Mouse (Mus musculus): ENCODE data around the gene Sncg. TPM values are rescaled to one million over a fixed set of nuclear protein-coding genes. Genes with fewer than 3 reads are reported as not detected.

Gene Sncg
- polyA plus RNA-seq, 1 experiment from 2014 or later = 76.8 TPM

- no peak for ATAC-seq (ENCODE audit: low read depth)
Observed at GRCm38 (mm10) chr14:34344361-34344760, 30.2 kb downstream of the Sncg start.

GRCm38 (mm10) chr14:34343078-34343477 lies 31.5 kb downstream of the Sncg start:
- H3K27me3 ChIP-seq (replicated peaks; ENCODE audit: control insufficient read depth, insufficient read depth, low read length) = no peaks in the 10 kb centered on the region
- no peaks in the 10 kb centered on the region for H3K9me3 ChIP-seq (ENCODE audit: control insufficient read depth, low read length)
- ATAC-seq (ENCODE audit: low read depth) (no peak), DNase-seq (ENCODE audit: low spot score) (no peak)
- H3K27ac ChIP-seq (replicated peaks; ENCODE audit: low read depth, low read length) = no peak overlapping the region
- no peak overlapping the region for H3K4me3 ChIP-seq (ENCODE audit: low read depth, low read length)
- no peak overlapping the region for H3K9ac ChIP-seq (ENCODE audit: low read depth, low read length)
- H3K4me2 ChIP-seq (ENCODE audit: low read depth, low read length) = no peak overlapping the region
- H3K4me1 ChIP-seq (ENCODE audit: control insufficient read depth, insufficient read depth, low read length) = no peaks in the 10 kb centered on the region
- WGBS = 87% methylated on average over 4 of the region's 4 CpGs
- peaks cover 53% of the 10 kb centered on the region for H3K36me3 ChIP-seq (ENCODE audit: control insufficient read depth, insufficient read depth, low read length)

More at GRCm38 (mm10) chr14:34344361-34344760, 30.2 kb downstream of the Sncg start:
- no peak overlapping the region for H3K4me2 ChIP-seq (ENCODE audit: low read depth, low read length)
- H3K4me1 ChIP-seq (ENCODE audit: control insufficient read depth, insufficient read depth, low read length) = no peaks in the 10 kb centered on the region
- H3K4me3 ChIP-seq (ENCODE audit: low read depth, low read length) = no peak overlapping the region
- no peak for DNase-seq (ENCODE audit: low spot score)
- H3K27me3 ChIP-seq (replicated peaks; ENCODE audit: control insufficient read depth, insufficient read depth, low read length) = no peaks in the 10 kb centered on the region
- H3K36me3 ChIP-seq (ENCODE audit: control insufficient read depth, insufficient read depth, low read length) = peaks cover 43% of the 10 kb centered on the region
- WGBS = 82% methylated on average over 5 of the region's 5 CpGs
- no peak overlapping the region for H3K27ac ChIP-seq (replicated peaks; ENCODE audit: low read depth, low read length)
- H3K9ac ChIP-seq (ENCODE audit: low read depth, low read length) = no peak overlapping the region
- no peaks in the 10 kb centered on the region for H3K9me3 ChIP-seq (ENCODE audit: control insufficient read depth, low read length)

- Histone ChIP-seq H3K27me3 (replicated peaks; ENCODE audit: control insufficient read depth, insufficient read depth, low read length) (no peaks in the 10 kb centered on the region), H3K4me1 (ENCODE audit: control insufficient read depth, insufficient read depth, low read length) (no peaks in the 10 kb centered on the region), H3K4me3 (ENCODE audit: low read depth, low read length) (no peak overlapping the region), H3K4me2 (ENCODE audit: low read depth, low read length) (no peak overlapping the region), H3K9ac (ENCODE audit: low read depth, low read length) (no peak overlapping the region), H3K36me3 (ENCODE audit: control insufficient read depth, insufficient read depth, low read length) (peaks cover 64% of the 10 kb centered on the region), H3K27ac (replicated peaks; ENCODE audit: low read depth, low read length) (no peak overlapping the region), H3K9me3 (ENCODE audit: control insufficient read depth, low read length) (no peaks in the 10 kb centered on the region)
- 75% methylated on average over 4 of the region's 4 CpGs for WGBS
- ATAC-seq (ENCODE audit: low read depth) (no peak), DNase-seq (ENCODE audit: low spot score) (no peak)
Observed at GRCm38 (mm10) chr14:34341993-34342392, 32.6 kb downstream of the Sncg start.

- no peak for ATAC-seq (ENCODE audit: low read depth)
- no peak for DNase-seq (ENCODE audit: low spot score)
- no peak overlapping the region for H3K4me2 ChIP-seq (ENCODE audit: low read depth, low read length)
- no peak overlapping the region for H3K9ac ChIP-seq (ENCODE audit: low read depth, low read length)
- no peaks in the 10 kb centered on the region for H3K4me1 ChIP-seq (ENCODE audit: control insufficient read depth, insufficient read depth, low read length)
- no peaks in the 10 kb centered on the region for H3K27me3 ChIP-seq (replicated peaks; ENCODE audit: control insufficient read depth, insufficient read depth, low read length)
- H3K36me3 ChIP-seq (ENCODE audit: control insufficient read depth, insufficient read depth, low read length) = peaks cover 87% of the 10 kb centered on the region
- no peak overlapping the region for H3K4me3 ChIP-seq (ENCODE audit: low read depth, low read length)
- WGBS = 50% methylated on average over 1 of the region's 1 CpGs
- H3K27ac ChIP-seq (replicated peaks; ENCODE audit: low read depth, low read length) = no peak overlapping the region
- H3K9me3 ChIP-seq (ENCODE audit: control insufficient read depth, low read length) = no peaks in the 10 kb centered on the region
Observed at GRCm38 (mm10) chr14:34339446-34339845, 35.1 kb downstream of the Sncg start.

- Histone ChIP-seq H3K4me3 (ENCODE audit: low read depth, low read length) (no peak overlapping the region), H3K4me1 (ENCODE audit: control insufficient read depth, insufficient read depth, low read length) (no peaks in the 10 kb centered on the region), H3K9me3 (ENCODE audit: control insufficient read depth, low read length) (no peaks in the 10 kb centered on the region), H3K27me3 (replicated peaks; ENCODE audit: control insufficient read depth, insufficient read depth, low read length) (no peaks in the 10 kb centered on the region), H3K27ac (replicated peaks; ENCODE audit: low read depth, low read length) (no peak overlapping the region), H3K36me3 (ENCODE audit: control insufficient read depth, insufficient read depth, low read length) (peaks cover 92% of the 10 kb centered on the region), H3K9ac (ENCODE audit: low read depth, low read length) (no peak overlapping the region), H3K4me2 (ENCODE audit: low read depth, low read length) (no peak overlapping the region)
- ATAC-seq (ENCODE audit: low read depth) (no peak), DNase-seq (ENCODE audit: low spot score) (no peak)
- WGBS = 92% methylated on average over 5 of the region's 5 CpGs
Observed at GRCm38 (mm10) chr14:34332476-34332875, 42.1 kb downstream of the Sncg start.

GRCm38 (mm10) chr14:34331886-34332285 lies 42.7 kb downstream of the Sncg start:
- no peak for ATAC-seq (ENCODE audit: low read depth)
- Histone ChIP-seq H3K4me2 (ENCODE audit: low read depth, low read length) (no peak overlapping the region), H3K36me3 (ENCODE audit: control insufficient read depth, insufficient read depth, low read length) (peaks cover 90% of the 10 kb centered on the region), H3K9me3 (ENCODE audit: control insufficient read depth, low read length) (no peaks in the 10 kb centered on the region), H3K27ac (replicated peaks; ENCODE audit: low read depth, low read length) (no peak overlapping the region), H3K9ac (ENCODE audit: low read depth, low read length) (no peak overlapping the region), H3K27me3 (replicated peaks; ENCODE audit: control insufficient read depth, insufficient read depth, low read length) (no peaks in the 10 kb centered on the region), H3K4me1 (ENCODE audit: control insufficient read depth, insufficient read depth, low read length) (no peaks in the 10 kb centered on the region), H3K4me3 (ENCODE audit: low read depth, low read length) (no peak overlapping the region)
- no peak for DNase-seq (ENCODE audit: low spot score)
- 90% methylated on average over 3 of the region's 3 CpGs for WGBS

- H3K9me3 ChIP-seq (ENCODE audit: control insufficient read depth, low read length) = no peaks in the 10 kb centered on the region
- H3K9ac ChIP-seq (ENCODE audit: low read depth, low read length) = no peak overlapping the region
- H3K4me3 ChIP-seq (ENCODE audit: low read depth, low read length) = no peak overlapping the region
- no peak for ATAC-seq (ENCODE audit: low read depth)
- no peak for DNase-seq (ENCODE audit: low spot score)
- H3K27ac ChIP-seq (replicated peaks; ENCODE audit: low read depth, low read length) = no peak overlapping the region
- peaks cover 3% of the 10 kb centered on the region; the same call in 1 of the 2 replicates for H3K4me1 ChIP-seq (ENCODE audit: control insufficient read depth, insufficient read depth, low read length)
- H3K36me3 ChIP-seq (ENCODE audit: control insufficient read depth, insufficient read depth, low read length) = peaks cover 89% of the 10 kb centered on the region
- WGBS = 95% methylated on average over 9 of the region's 9 CpGs
- no peaks in the 10 kb centered on the region for H3K27me3 ChIP-seq (replicated peaks; ENCODE audit: control insufficient read depth, insufficient read depth, low read length)
- H3K4me2 ChIP-seq (ENCODE audit: low read depth, low read length) = no peak overlapping the region
Observed at GRCm38 (mm10) chr14:34330657-34331158, 43.9 kb downstream of the Sncg start.

- no peak for ATAC-seq (ENCODE audit: low read depth)
- H3K4me3 ChIP-seq (ENCODE audit: low read depth, low read length) = no peak overlapping the region
- DNase-seq (ENCODE audit: low spot score) = no peak
- peaks cover 81% of the 10 kb centered on the region for H3K36me3 ChIP-seq (ENCODE audit: control insufficient read depth, insufficient read depth, low read length)
- H3K4me1 ChIP-seq (ENCODE audit: control insufficient read depth, insufficient read depth, low read length) = peaks cover 3% of the 10 kb centered on the region; the same call in 1 of the 2 replicates
- WGBS = 78% methylated on average over 1 of the region's 1 CpGs
- H3K27me3 ChIP-seq (replicated peaks; ENCODE audit: control insufficient read depth, insufficient read depth, low read length) = no peaks in the 10 kb centered on the region
- no peaks in the 10 kb centered on the region for H3K9me3 ChIP-seq (ENCODE audit: control insufficient read depth, low read length)
- no peak overlapping the region for H3K9ac ChIP-seq (ENCODE audit: low read depth, low read length)
- H3K4me2 ChIP-seq (ENCODE audit: low read depth, low read length) = no peak overlapping the region
- H3K27ac ChIP-seq (replicated peaks; ENCODE audit: low read depth, low read length) = no peak overlapping the region
Observed at GRCm38 (mm10) chr14:34327618-34328017, 47.0 kb downstream of the Sncg start.

- H3K9me3 ChIP-seq (ENCODE audit: control insufficient read depth, low read length) = no peaks in the 10 kb centered on the region
- 89% methylated on average over 3 of the region's 3 CpGs for WGBS
- no peak overlapping the region for H3K4me3 ChIP-seq (ENCODE audit: low read depth, low read length)
- H3K27me3 ChIP-seq (replicated peaks; ENCODE audit: control insufficient read depth, insufficient read depth, low read length) = no peaks in the 10 kb centered on the region
- DNase-seq (ENCODE audit: low spot score) = no peak
- H3K9ac ChIP-seq (ENCODE audit: low read depth, low read length) = no peak overlapping the region
- no peak for ATAC-seq (ENCODE audit: low read depth)
- no peak overlapping the region for H3K4me2 ChIP-seq (ENCODE audit: low read depth, low read length)
- no peak overlapping the region for H3K27ac ChIP-seq (replicated peaks; ENCODE audit: low read depth, low read length)
- peaks cover 3% of the 10 kb centered on the region; the same call in 1 of the 2 replicates for H3K4me1 ChIP-seq (ENCODE audit: control insufficient read depth, insufficient read depth, low read length)
- peaks cover 74% of the 10 kb centered on the region for H3K36me3 ChIP-seq (ENCODE audit: control insufficient read depth, insufficient read depth, low read length)
Observed at GRCm38 (mm10) chr14:34326606-34327005, 48.0 kb downstream of the Sncg start.
